Mouse (Mus musculus) adrenal gland, postnatal 25 days (tissue): Measurements from ENCODE around the gene Eif4ebp2. TPM values are rescaled to one million over a fixed set of nuclear protein-coding genes. Genes with fewer than 3 reads are reported as not detected.

ENCODE experiments used
- DNase-seq: peaks from one replicate; pipeline ENCODE4 v3.0.0; 2021; ENCODE audit warnings: mixed read lengths
- total RNA-seq: library from RNA; stranded (reverse); gene quantifications from 2 replicates; pipeline ENCODE4 v1.2.3, GENCODE M21; 2021

Eif4ebp2 gene
- total RNA-seq, 1 experiment from 2014 or later: 112 TPM

DNA sequence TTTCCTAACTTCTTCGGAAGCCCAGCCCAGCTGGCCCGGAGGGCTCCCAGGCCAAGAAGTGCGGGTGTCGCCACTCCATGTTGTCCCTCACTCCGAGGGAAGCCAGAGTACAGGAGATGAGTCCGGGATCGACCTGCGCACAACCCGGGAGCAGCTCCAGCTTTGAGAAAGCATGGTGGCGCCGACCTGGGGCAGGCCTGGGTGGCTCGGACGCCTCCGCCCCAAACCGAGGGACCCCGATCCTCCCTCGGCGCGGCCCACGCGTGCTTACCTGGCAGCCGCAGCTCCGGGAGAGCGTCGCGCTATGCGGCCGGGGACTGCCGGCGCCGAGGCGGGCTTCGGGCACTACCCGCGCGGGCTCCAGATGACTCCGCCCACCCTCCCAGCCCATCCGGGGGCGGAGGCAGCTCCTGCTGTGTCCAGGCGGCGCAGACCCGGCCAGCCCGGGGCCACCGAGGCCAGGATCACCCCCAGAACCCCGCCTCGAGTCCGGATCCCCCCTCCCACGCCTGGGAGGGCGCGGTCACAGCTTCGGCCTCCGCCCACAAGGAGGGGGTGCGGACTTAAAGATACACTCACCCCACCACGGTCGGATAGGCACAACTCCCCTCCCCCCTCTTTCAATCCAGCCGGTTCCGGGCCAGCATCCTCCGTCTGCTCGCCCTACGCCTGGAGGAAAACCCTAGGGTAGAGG lies 69.3 kb downstream of the Eif4ebp2 start, which contains the start of gene Pald1:
TSS of gene Pald1 (minus strand) at position 510 of the 694 bp plus-strand sequence.
- peak; percentile 85 for DNase-seq

DNA sequence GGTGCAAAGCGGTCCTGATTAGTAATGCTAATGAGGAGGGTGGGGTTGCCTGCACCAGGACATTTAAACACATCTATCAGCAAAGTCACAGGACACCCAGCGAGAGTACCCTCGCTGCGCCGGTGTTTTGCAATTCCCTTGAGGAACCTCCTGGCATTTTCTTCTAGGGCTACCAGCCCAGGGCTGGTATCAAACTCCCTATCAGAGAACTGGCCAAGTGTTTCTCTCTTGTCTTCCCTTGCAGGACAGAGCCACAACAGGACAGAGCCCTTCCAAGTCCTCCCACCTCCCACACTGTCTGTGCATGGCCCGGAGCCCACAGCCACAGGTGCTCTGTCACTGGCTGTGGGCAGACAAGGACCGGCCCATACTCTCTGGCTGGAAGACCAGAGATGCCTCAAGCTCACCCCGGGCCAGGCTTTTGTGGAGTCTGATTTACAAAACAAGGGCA lies 70.2 kb downstream of the Eif4ebp2 start:
- DNase-seq: no peak

GRCm38 (mm10) chr10:61381823-61382222 lies 70.6 kb downstream of the Eif4ebp2 start:
- no peak for DNase-seq

DNA sequence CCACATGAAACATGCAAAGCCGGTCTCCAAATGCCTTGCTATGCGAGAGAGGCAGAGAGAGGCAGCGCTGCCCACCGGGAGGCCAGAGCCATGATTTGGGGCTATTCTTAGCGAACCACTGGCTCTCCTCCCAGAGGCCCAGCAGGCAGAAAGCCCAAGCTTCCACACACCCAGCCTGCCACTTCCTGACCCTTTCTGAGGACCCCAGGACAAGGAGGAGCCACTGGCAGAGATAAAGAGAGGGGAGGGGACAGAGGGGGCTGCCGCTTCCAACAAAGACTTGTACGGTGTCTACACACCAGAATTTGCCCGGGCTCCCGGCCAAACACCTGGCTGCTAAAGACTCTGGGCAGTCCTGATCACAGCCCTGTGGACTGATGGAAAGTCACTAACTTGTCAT lies 72.3 kb downstream of the Eif4ebp2 start:
- peak; percentile 40 for DNase-seq

GRCm38 (mm10) chr10:61379340-61380040 lies 73.0 kb downstream of the Eif4ebp2 start:
- DNase-seq: no peak

- DNase-seq: no peak
Observed at GRCm38 (mm10) chr10:61378698-61379097, 73.8 kb downstream of the Eif4ebp2 start.

Other genes with a start within 250 kb of the Eif4ebp2 start
- gene Adamts14, start 179.2 kb downstream of the Eif4ebp2 start, total RNA-seq: 2.8 TPM in 2 replicates
- 0.15 TPM in 1 of 2 replicates, not detected in the other for gene Prf1, start 154.8 kb downstream of the Eif4ebp2 start, total RNA-seq
- 21.9 and 24.0 TPM in 2 replicates for gene Pald1, start 69.1 kb downstream of the Eif4ebp2 start, total RNA-seq
- not detected in 2 replicates for gene Nodal, start 34.7 kb downstream of the Eif4ebp2 start, total RNA-seq
- 22.6 and 28.9 TPM in 2 replicates for gene Lrrc20, start 23.1 kb upstream of the Eif4ebp2 start, total RNA-seq
- 0.21 and 0.24 TPM in 2 replicates for gene Npffr1, start 142.8 kb upstream of the Eif4ebp2 start, total RNA-seq
- gene Ppa1, start 195.9 kb upstream of the Eif4ebp2 start, total RNA-seq: 107 and 153 TPM in 2 replicates
- gene Sar1a, start 227.6 kb upstream of the Eif4ebp2 start, total RNA-seq: 181 and 195 TPM in 2 replicates
- gene Tysnd1, start 242.9 kb upstream of the Eif4ebp2 start, total RNA-seq: 109 and 115 TPM in 2 replicates